Mouse (Mus musculus) retina, adult 2 months (tissue): Measurements from ENCODE around the gene Dhx38.
A peak's percentile ranks its signal among the peaks of the same experiment; 100 is the strongest.

ENCODE experiments used
- DNase-seq: peaks from one replicate; pipeline ENCODE4 v3.0.0-alpha.2; 2012; ENCODE audit warnings: low read depth, low spot score

Gene Dhx38

DNA sequence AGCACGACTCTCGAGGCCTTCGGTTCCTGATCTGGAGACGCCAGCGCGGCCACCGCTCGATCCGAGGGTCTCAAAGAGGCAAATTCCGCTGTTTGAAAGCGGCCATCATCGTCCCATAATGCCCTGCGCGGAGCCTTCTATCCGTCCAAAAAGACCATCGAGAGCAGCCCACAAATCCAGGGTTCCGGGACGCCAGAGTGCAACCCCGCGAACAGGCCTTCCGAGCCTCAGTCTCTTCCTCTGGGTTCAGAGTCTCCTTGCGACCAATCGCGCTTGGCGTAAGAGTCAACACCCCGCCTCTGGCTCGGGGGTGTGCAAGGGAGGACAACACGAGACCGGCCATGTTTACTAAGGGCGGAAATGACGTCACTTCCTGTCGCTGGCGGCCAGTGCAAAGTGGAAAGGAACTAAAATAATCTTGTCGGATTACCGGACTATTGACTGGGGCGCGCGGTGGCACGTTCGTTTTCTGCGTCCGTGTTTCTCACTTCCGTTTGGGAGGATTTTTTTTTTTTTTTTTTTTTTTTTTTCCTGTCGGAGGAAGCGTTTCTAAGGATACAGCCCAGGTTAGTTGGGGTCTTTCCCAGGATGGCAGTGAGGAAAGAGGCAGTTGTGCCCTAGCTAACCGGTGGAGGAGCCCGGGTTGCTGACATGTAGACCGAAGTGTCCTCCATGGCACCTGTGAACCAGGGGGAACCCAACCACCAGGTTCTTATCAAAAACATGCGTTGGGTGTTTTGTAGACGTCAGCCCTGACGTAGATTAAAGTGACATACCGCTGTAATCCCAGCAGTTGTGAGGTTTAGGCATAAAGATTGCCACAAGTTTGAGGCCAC lies at the start of gene Dhx38, which contains the start of gene Txnl4b:
TSS of gene Dhx38 (minus strand) at position 364 of the 836 bp plus-strand sequence.
TSS of gene Txnl4b (plus strand) at position 395 of the 836 bp plus-strand sequence.
- peak; percentile 100 for DNase-seq

DNA sequence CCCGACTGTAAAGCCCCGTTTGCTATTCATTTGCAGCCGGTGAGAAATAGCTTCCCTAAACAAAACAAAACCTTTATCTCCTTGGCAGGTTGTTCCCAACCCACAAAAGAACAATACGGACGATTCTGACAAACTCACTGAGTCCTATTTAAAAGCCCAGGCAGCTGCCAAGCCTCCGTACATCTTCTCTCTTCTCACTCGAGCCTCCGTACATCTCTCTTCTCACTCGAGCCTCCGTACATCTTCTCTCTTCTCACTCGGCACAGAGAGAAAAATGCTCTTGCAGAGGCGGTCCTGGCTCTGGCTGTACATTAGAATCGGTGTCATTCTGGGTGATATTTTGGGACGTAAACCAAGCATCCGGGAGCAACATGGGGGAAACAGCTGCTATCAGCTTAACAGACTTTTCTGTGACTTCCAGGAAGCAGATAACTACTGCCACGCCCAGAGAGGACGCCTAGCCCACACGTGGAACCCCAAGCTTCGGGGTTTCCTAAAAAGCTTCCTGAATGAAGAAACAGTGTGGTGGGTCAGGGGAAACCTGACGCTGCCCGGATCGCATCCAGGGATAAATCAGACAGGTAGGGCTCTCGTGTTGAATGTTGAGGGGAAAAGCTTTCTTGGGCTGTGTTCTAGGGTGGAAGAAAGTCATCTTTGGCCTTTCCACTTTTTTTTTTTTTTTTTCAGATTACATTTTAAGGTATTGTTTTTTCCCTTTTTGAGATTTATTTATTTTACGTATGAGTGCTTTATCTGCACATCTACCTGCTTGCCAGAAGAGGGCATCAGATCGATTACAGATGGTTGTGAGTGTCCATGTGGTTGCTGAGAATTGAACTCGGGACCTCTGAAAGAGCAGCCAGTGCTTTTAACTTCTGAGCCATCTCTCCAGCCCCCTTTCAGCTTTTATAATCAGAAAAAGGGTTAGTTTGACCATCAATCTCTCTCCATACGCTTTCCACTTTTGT lies 48.9 kb upstream of the Dhx38 start, which contains the start of gene Pkd1l3:
TSS of gene Pkd1l3 (plus strand) at position 275 of the 968 bp plus-strand sequence.
- DNase-seq: no peak

DNA sequence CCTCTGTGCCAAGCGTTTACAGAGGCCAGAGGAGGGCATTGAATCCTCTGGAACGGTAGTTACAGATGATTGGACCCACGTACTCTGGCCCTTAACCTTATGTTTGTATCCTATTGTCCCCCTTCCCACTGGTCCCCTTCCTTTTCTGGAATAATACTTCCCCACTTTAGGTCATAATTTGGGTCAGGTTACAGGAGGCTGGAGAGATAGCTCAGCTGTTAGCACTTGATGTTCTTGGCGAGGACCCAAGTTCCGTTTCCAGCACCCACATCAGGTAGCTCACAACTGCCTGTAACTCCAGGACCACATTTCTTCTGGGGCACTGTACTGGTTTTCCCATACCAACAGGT lies 43.5 kb upstream of the Dhx38 start:
- no peak for DNase-seq

DNA sequence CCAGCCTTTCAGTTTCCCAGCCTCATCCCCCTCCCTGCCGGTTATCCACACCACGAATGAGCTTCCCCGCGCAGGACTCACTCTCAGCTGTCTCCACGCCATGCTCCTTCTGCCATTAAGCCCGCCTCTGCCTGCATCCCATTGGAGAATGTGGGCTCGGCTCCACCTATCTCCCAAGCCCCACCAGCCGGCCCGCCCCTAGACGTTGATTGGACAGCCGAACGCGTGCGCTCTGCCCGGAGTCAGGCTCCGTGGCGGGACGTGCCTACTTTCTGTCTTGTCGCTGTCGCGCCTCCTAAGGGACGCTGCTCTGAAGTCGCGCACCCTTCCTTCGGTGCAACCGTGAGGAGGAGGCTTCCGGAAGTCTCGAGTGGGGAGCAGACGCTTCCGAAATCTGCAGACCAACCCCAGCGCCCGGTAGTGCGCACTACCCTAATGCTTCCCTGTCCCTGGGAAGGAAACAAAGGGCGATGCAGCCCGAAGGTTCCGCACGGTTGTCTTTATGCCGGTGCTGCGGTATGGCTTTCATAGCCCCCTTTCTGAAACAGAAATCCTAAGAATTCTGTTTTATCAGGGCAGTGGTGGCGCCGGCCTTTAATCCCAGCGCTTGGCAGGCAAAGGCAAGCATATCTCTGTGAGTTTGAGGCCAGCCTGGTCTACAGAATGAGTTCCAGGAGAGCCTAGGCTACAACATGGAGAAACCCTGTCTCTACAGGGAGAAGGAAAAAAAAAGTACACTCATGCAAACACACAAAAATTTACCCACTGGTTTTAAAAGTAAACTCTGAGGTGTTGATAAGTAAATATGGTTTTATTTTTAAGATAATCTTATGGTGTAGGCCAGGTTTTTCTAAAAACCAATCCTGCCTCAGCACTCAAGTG lies 42.9 kb upstream of the Dhx38 start, which contains the start of gene Dhodh:
TSS of gene Dhodh (minus strand) at position 403 of the 882 bp plus-strand sequence.
- DNase-seq: peak; percentile 88

DNA sequence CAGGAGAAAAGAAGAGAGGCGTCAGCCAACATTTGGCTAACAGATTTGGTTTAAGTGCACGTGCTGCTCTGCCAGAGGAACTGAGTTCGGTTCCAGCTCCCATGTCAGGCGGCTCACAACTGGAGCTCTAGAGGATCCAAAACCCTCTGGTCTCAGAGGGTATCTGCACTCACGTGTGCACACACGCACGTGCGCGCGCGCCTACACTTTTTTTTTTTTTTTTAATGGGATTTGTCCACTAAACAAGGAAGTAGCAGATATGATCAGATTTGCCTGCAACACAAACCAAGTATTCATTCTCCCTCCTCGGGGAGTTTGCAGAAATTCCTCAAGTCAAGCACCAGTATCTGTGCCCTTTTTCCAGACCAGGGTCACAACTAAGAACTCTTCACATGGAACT lies 42.0 kb upstream of the Dhx38 start:
- DNase-seq: no peak

DNA sequence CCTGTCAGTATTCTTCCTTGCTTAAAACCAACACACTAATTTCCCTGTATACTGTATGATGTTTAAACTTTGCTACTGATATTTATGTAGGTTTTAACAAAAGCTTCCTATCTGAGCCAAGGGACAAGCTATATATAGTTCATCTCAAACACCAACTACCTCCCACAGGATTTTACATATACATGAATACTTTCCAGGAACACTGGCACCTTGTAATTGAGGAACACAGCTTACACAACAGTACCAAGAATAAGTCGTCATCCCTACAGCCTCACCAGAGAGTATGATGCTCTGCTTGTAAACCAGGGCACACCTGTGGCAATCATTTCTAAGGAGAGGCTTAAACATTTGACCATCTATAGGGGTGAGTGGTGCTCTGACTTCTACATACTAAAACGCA lies 41.1 kb upstream of the Dhx38 start:
- DNase-seq: no peak

DNA sequence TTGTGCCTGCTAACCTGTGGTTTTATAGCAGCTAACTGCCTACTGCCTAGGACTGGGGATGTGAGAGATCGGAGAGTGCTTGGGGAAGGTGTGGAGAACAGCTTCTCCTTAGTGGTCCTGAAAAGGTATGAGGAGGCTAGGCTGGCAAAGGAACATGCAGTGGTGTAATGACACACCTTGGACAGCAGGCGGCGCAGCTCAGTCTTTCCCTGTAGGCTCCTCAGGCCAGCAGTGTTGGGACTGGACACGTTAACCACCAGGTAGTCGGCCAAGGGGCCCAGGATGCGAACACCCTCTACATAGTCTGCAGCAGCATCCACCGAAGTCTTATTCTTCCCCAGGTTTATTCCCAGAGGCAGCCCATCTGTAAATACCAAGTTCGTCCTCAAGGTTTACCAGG lies 30.2 kb upstream of the Dhx38 start:
- no peak for DNase-seq

DNA sequence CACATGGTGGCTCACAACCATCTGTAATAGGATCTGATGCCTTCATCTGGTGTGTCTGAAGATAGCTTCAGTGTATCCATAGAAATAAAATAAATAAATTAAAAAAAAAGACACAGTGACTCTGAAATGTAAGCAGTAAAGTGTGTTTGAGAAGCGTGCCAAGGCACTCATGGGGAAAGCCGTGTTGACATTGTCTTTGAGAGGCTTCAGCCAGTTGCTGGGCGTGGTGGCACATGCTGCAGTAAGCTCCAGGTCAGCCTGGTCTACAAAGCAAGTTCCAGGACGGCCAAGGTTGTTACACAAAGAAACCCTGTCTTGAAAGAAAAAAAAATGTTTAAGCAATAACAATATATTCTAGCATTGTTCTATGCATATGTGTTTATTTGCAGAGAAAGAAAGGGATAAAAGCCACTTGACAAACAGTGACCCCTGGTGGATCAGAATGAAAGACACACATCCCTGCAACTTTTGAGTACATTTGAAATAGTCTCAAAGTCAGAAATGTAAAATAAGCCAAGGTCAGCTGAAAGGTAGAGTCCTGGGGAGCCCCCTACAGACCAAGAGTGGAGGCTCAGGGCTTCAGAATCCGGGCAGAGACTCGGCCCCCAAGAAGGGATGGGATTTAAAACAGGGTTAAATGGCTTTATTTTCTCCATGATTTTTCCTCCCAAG lies 27.6 kb upstream of the Dhx38 start:
- DNase-seq: no peak

DNA sequence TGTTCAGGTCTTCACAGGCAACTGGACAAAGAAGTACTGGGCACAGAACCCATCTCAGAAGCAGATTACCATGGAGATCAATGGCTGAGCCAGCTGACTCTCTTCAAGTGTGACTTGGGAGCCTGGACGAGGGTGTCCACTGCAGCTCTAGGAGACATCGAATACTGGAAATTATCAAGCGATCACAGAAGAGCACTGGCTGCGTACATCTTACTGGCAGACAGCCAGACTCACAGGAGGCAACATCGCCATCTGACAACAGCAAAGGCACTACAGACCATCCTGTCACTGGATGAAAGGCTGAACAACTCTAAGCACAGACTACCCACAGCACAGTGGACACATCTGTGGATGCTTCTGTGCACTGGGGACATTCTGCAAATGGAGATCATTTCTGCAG lies 26.5 kb upstream of the Dhx38 start:
- DNase-seq: no peak

DNA sequence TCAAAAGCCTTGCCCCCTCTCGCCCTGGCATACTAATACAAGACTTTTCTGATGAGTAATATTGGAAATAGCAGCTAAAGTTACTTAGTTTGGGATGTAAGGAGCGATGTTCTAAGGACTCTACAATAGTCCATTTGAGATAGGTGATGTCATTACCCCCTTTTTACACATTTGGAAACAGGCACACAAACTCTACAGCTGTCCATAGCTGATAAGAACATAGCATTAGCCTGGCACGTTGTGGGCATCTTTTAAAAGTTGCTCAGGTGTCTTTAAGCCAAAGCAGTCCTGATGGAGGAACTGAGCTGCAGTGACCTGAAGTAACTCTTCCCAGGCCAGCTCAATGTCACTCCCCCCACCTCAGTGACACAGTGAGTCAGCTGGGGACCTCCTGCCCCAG lies 25.7 kb upstream of the Dhx38 start:
- DNase-seq: no peak

DNA sequence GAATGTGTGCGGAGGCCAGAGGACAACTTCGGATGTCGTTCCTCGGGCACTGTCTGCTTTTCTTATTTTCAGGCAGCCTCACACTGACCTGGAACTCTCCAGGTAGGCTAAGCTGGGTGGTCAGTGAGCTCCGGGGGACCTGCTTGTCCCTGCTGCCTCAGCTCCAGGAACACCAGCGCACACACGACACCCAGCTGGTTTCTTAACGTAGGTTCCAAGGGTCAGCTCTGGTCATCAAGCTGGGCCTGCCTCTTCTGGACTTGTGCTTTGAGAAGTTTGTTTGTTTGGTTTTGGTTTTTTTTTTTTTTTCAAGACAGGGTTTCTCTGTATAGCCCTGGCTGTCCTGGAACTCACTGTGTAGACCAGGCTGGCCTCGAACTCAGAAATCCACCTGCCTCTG lies 25.2 kb upstream of the Dhx38 start:
- no peak for DNase-seq

DNA sequence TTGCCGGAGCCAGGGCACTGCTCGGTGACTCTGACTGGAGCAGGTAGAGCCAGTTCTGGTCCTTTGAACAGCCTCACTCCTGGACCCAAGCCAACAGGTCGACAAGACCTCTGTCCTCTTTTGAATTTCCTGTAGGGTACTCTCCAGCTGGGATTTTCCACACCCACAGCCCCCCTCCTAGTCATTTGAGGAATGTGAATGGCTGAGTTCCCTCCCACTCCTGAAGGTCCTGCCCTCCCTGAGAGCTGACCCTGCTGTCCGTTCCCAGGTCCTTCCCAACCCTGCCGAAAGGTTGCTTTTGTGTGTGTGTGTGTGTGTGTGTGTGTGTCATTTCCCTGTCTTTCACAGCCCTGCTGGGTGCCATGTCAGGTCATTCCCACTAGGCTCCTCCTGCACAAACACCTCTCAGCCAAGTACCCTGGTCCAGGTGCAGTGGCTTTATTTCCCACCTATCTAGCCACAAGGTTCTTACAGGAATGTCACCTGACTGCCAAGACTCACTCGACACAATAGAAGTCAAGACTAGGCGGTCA lies 21.4 kb upstream of the Dhx38 start:
- no peak for DNase-seq

DNA sequence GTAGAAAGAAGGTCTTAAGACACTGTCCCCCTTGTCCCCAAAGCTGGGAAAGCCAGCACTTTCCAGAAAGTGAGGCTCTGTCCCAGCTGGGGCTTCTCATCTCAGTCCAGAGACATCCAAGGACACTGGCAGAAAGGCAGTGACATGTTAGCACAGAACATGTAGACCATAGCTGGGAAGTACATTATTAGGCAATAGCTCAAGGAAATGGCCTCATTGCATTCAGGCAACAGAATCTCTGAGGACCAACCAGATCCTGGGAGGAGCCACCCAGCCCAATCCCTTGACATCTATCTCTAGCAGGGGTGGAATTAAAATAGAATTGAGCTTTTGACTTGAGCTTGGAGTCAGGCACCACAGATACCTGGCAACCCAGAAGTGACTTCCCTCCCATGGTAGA lies 20.0 kb upstream of the Dhx38 start:
- DNase-seq: no peak

DNA sequence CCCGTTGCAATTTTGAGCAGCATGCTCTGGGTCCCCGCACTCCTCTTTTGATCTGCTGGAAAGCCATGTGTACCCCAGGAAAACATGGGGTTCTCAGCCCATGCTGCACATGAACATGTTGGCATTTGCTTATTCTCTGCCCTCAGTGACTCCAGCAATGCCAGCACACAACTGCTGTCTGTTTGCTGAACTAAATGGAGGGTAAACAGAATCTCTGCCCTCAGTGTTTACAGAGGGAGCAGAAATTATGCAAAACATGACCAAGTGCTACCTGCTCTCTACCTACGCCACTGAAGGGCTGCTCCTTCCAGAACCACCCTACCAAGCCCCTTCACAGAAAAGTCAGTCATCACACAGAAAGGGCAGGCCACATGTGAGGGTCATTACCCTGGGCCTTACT lies 19.2 kb upstream of the Dhx38 start:
- DNase-seq: no peak

DNA sequence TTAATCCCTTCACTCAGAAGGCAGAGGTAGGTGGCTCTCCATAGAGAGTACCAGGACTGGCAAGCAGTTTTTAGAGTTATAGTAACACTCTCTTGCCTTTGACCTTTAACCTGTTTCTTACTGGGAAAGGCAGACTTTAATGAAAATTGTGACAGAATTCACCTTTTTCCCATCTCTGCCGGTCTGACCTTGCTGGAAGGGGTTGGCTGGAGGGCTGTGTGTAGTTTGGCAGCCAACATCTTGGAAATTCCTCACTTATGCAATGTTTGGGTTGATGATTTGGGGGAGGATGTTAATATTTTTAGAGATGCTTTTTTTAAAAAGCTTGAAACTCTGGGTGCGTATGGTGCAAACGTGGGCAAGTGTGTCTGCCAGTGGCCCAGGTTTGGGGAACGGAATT lies 18.6 kb upstream of the Dhx38 start:
- no peak for DNase-seq

DNA sequence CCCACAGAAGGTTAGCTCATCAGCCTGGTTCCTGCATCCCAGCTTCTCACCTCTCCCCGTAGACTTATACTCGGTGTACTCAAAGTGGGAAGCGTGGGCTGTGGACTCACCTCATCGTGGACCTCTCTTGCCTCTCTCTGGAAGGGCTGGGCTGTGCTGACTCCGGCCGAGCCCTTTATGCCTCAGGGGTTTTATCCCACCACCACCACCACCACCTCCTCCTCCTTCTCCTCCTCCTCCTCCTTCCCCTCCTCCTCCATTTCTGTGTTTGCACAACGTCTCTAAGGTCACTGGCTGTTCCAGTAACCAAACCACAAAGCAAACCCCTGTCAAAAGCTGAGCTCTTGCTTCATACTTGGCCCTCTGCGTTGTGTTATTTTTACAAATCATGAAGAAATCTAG lies 13.2 kb upstream of the Dhx38 start, which contains the start of gene Hp:
TSS of gene Hp (minus strand) at position 273 of the 402 bp plus-strand sequence.
- no peak for DNase-seq

DNA sequence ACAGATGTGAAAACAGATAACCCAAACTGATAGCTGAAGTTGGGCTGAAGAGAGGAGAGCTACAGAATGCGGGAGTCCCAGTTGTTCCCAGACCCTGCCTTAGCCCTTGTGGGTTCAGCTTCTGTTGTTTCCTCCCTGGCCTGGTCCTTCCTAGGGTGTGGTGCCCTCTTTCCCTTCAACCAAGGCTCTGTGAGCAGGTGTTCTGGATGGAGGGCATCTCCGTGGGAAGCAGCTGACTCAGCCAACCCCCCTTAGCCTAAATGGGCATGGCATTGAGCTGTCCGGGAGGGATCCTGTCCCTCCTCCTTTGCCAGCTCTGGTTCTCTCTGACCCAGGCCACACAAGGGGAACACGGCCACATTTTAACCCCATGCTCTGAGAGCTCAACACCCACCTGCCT lies 10.7 kb upstream of the Dhx38 start:
- DNase-seq: no peak

DNA sequence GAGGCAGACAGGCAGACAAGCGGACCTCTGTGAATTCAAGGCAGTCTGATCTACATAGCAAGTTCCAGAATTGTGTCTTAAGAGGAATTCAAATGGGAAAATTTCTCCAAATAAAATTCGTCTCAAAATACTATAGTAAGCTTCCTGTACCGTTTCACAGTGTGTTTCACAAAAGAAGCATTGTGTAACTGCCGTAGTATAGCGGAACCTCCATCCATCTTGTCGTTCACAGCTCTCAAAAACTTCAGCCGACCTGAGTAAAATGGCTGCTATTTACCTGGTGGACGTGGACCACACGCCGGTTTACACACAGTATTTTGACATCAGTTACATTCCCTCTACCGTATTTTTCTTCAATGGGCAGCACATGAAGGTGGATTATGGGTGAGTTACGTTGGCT lies 5.5 kb upstream of the Dhx38 start:
- no peak for DNase-seq

DNA sequence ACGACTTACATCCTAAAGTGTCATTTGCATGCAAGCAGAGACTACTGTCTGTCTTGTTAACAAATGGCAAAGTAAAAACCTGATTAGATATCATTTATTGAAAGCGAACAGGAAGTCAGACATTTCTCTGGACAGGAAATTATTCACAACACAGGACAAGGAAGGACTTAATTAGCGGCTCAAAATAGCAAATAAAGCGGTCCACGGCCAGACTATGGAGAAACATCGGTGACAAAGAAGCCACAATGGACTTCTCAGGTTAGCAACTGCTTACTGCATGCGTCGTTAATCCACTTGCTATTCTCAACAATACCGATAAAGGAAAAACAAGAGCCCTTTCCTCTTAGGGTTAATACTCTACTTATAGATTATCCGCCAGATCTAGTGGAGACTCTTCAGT lies 895 bp downstream of the Dhx38 start:
- DNase-seq: no peak

DNA sequence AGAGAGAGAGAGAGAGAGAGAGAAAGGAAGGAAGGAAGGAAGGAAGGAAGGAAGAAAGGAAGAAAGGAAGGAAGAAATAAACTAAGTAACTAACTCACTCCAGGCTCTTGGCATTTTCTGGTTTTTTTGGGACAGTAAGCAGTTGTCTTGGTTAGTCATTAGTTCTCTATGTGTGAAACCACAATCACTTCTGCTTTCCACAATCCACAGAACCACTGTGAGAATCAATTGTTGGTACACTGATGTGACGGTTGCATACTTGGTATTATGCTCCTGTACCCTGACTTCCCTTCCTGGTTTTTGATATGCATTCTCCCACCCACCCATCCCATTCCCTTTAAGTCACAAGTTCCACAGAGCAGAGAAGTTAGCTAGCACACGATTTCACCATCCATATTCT lies 1.8 kb downstream of the Dhx38 start:
- DNase-seq: no peak

DNA sequence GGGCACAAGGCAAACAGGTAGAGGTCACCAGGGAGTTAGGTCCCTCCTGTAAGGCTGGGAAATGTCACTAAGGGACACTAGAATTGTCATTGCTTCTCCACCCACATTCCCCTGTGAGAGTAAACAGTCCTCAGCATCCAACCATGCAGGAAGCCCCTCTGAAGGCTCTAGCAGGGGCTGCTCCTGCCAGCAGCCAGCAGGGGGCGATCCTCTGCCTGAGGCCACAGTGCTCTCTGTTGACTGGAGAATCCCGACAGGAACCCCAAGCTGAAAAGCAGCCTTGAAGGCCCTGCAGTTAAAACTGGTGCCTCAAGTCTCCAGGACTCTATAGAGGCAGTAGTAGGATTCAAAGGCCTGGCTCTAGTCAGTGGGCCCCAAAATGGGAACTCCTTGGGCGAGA lies 14.0 kb downstream of the Dhx38 start:
- DNase-seq: no peak
